Comparison of ENCODE assay signal across 8 mouse cellular contexts in the genomic region with DNA sequence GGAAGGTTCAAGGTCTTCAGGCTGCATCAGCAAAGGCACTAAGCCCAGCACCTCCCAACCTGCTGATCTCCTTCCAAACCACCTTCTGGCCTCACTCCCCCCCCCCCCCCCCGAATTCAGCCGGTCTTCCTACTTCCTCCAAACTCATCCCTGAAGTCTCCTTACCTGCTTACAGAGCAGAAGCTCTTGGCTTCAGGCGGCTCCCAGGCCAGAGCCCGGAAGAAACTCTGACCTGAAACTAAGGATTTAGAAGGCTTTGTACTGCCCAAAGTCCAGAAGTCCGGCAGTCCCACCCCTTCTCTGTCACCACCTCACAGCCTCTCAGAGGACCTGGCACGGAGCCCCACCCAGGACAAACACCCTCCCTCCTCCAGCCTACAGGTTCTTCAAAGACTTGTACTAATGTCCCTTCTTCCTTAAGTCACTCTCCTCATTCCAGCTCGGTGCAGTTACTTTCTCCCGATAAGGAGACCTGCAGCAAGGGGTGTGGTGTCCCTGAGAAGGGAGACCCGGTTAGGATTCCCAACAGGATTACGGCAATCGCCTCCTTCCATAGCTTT. TPM values are rescaled to one million over a fixed set of nuclear protein-coding genes. Genes with fewer than 3 reads are reported as not detected.
A peak's percentile ranks its signal among the peaks of the same experiment; 100 is the strongest.
DNase-seq lines count a peak whose midpoint lies in the region; ATAC-seq and TF ChIP-seq lines count a peak whose summit lies in the region.

No protein-coding gene starts in this region.

- no peaks in the 10 kb centered on the region for H3K9me3 ChIP-seq in forebrain, embryonic 16.5 days (ENCODE audit: control insufficient read depth, low read length)
- H3K9me3 ChIP-seq in stomach, embryonic 15.5 days: no peaks in the 10 kb centered on the region

- no peak for TF ChIP-seq CTCF in bone marrow, adult 2 months (IDR thresholded peaks at IDR 0.05; ENCODE audit: control insufficient read depth, insufficient read depth, low read length)
- TF ChIP-seq CTCF in lung, adult 2 months (IDR thresholded peaks at IDR 0.05; ENCODE audit: insufficient read depth, low read length): no peak

- H3K27me3 ChIP-seq in forebrain, embryonic 16.5 days (replicated peaks; ENCODE audit: control insufficient read depth, insufficient read depth, low read length): no peaks in the 10 kb centered on the region
- no peaks in the 10 kb centered on the region for H3K27me3 ChIP-seq in stomach, embryonic 15.5 days (replicated peaks)

- H3K36me3 ChIP-seq in forebrain, embryonic 16.5 days (ENCODE audit: control insufficient read depth, insufficient read depth): peaks cover 12% of the 10 kb centered on the region
- peaks cover 13% of the 10 kb centered on the region for H3K36me3 ChIP-seq in stomach, embryonic 15.5 days

- H3K4me1 ChIP-seq in bone marrow, adult 2 months (ENCODE audit: control insufficient read depth, insufficient read depth, low read length): no peaks in the 10 kb centered on the region; the same call in 1 of the 2 replicates
- H3K4me1 ChIP-seq in forebrain, embryonic 16.5 days (replicated peaks; ENCODE audit: control insufficient read depth, insufficient read depth, low read length): peaks cover 24% of the 10 kb centered on the region
- H3K4me1 ChIP-seq in lung, adult 2 months (ENCODE audit: control insufficient read depth, insufficient read depth, low read length): peaks cover 11% of the 10 kb centered on the region
- H3K4me1 ChIP-seq in stomach, embryonic 15.5 days: peaks cover 29% of the 10 kb centered on the region

- DNase-seq in gastrocnemius, adult 18-20 months (ENCODE audit: low spot score): peak; percentile 30
- DNase-seq in gastrocnemius, postnatal 4 days (ENCODE audit: low spot score in 2 of 2): no peak
- DNase-seq in kidney, adult 18-20 months: peak; percentile 87
- peak; percentile 75 for DNase-seq in lung, adult 2 months
- no peak for DNase-seq in retina, embryonic 14.5 days (ENCODE audit: low spot score)

- peak overlapping the region; percentile 99 for H3K4me3 ChIP-seq in bone marrow, adult 2 months (replicated peaks; ENCODE audit: control insufficient read depth, low read depth, low read length)
- peak overlapping the region; percentile 69 for H3K4me3 ChIP-seq in forebrain, embryonic 16.5 days (replicated peaks; ENCODE audit: low read length)
- peak overlapping the region; percentile 90 for H3K4me3 ChIP-seq in lung, adult 2 months (replicated peaks; ENCODE audit: extremely low read depth, low read depth, low read length)
- peak overlapping the region; percentile 80 for H3K4me3 ChIP-seq in stomach, embryonic 15.5 days (replicated peaks)

- ATAC-seq in forebrain, embryonic 16.5 days: no peak
- ATAC-seq in stomach, embryonic 15.5 days (ENCODE audit: insufficient read depth, low FRiP score, low read depth): peak; percentile 45

- 10% methylated on average over 11 of the region's 11 CpGs for WGBS in bone marrow, adult 2 months
- WGBS in forebrain, embryonic 16.5 days: 9% methylated on average over 10 of the region's 11 CpGs
- 5% methylated on average over 11 of the region's 11 CpGs for WGBS in lung, adult 2 months
- 8% methylated on average over 11 of the region's 11 CpGs for WGBS in stomach, embryonic 15.5 days

- no peak for TF ChIP-seq POLR2A in bone marrow, adult 2 months (IDR thresholded peaks at IDR 0.05; ENCODE audit: borderline replicate concordance, control insufficient read depth, low read depth, low read length)
- peak; percentile 21; the same call in 1 of the 2 replicates for TF ChIP-seq POLR2A in lung, adult 2 months (IDR thresholded peaks at IDR 0.05; ENCODE audit: borderline replicate concordance, extremely low read depth, low read depth, low read length)

- H3K27ac ChIP-seq in bone marrow, adult 2 months (ENCODE audit: control insufficient read depth, insufficient read depth, low read depth, low read length, poor library complexity): peak overlapping the region; percentile 85
- H3K27ac ChIP-seq in forebrain, embryonic 16.5 days (ENCODE audit: low read length): no peak overlapping the region; the same call in 1 of the 2 replicates
- peak overlapping the region; percentile 88 for H3K27ac ChIP-seq in stomach, embryonic 15.5 days

- H3K9ac ChIP-seq in forebrain, embryonic 16.5 days (replicated peaks; ENCODE audit: low read depth, low read length): peak overlapping the region; percentile 74
- peak overlapping the region; percentile 46; the same call in 1 of the 2 replicates for H3K9ac ChIP-seq in stomach, embryonic 15.5 days

- H3K4me2 ChIP-seq in forebrain, embryonic 16.5 days (ENCODE audit: low read length): peak overlapping the region; percentile 94
- H3K4me2 ChIP-seq in stomach, embryonic 15.5 days: peak overlapping the region; percentile 90

RNA-seq across cellular contexts. Expression of a gene that starts 0.8 kb away (rescaled TPM):
- 10 to 100 TPM; 12.6 to 13.4 TPM for total RNA-seq in gastrocnemius, adult 18-20 months (2021)
- 10 to 100 TPM; 21.6 to 24.1 TPM for total RNA-seq in gastrocnemius, postnatal 4 days (2021)
- 6.6 and 11.9 TPM in 2 replicates for polyA plus RNA-seq in bone marrow, adult 2 months (2011; ENCODE audit: insufficient read depth, insufficient read length, low replicate concordance, missing spikeins)
- polyA plus RNA-seq in forebrain, embryonic 16.5 days (2015; fragmentation: Nextera tagmentation; extraction: Ambion mirVana): 42.8 and 43.9 TPM in 2 replicates
- 22.6 and 24.1 TPM in 2 replicates for polyA plus RNA-seq in lung, adult 2 months (2012; rRNA removed)
- polyA plus RNA-seq in stomach, embryonic 15.5 days (2015; fragmentation: Nextera tagmentation; extraction: Ambion mirVana): 38.4 and 41.4 TPM in 2 replicates

RNA-seq across cellular contexts. Expression of a gene that starts 1.0 kb away (rescaled TPM):
- 100 to 1,000 TPM; 104 TPM for total RNA-seq in gastrocnemius, adult 18-20 months (2021)
- total RNA-seq in gastrocnemius, postnatal 4 days (2021): 100 to 1,000 TPM; 104 to 107 TPM
- 49.3 and 50.2 TPM in 2 replicates for polyA plus RNA-seq in bone marrow, adult 2 months (2011; ENCODE audit: insufficient read depth, insufficient read length, low replicate concordance, missing spikeins)
- 66.1 and 74.9 TPM in 2 replicates for polyA plus RNA-seq in forebrain, embryonic 16.5 days (2015; fragmentation: Nextera tagmentation; extraction: Ambion mirVana)
- polyA plus RNA-seq in lung, adult 2 months (2012; rRNA removed): 52.1 and 61.5 TPM in 2 replicates
- 112 and 126 TPM in 2 replicates for polyA plus RNA-seq in stomach, embryonic 15.5 days (2015; fragmentation: Nextera tagmentation; extraction: Ambion mirVana)

RNA-seq across cellular contexts. Expression of a gene that starts 5.1 kb away (rescaled TPM):
- 1 to 10 TPM; 3.4 to 4.1 TPM for total RNA-seq in gastrocnemius, adult 18-20 months (2021)
- total RNA-seq in gastrocnemius, postnatal 4 days (2021): 100 to 1,000 TPM; 100 to 101 TPM
- polyA plus RNA-seq in bone marrow, adult 2 months (2011; ENCODE audit: insufficient read depth, insufficient read length, low replicate concordance, missing spikeins): 9.1 and 12.5 TPM in 2 replicates
- polyA plus RNA-seq in forebrain, embryonic 16.5 days (2015; fragmentation: Nextera tagmentation; extraction: Ambion mirVana): 38.8 and 42.8 TPM in 2 replicates
- polyA plus RNA-seq in lung, adult 2 months (2012; rRNA removed): 40.1 and 45.7 TPM in 2 replicates
- 42.9 and 49.5 TPM in 2 replicates for polyA plus RNA-seq in stomach, embryonic 15.5 days (2015; fragmentation: Nextera tagmentation; extraction: Ambion mirVana)

RNA-seq across cellular contexts. Expression of a gene that starts 15.7 kb away (rescaled TPM):
- total RNA-seq in gastrocnemius, adult 18-20 months (2021): under 1 TPM; 0.30 to 0.38 TPM
- 10 to 100 TPM; 46.2 to 50.0 TPM for total RNA-seq in gastrocnemius, postnatal 4 days (2021)
- polyA plus RNA-seq in bone marrow, adult 2 months (2011; ENCODE audit: insufficient read depth, insufficient read length, low replicate concordance, missing spikeins): 0.68 and 3.9 TPM in 2 replicates
- polyA plus RNA-seq in forebrain, embryonic 16.5 days (2015; fragmentation: Nextera tagmentation; extraction: Ambion mirVana): 33.9 and 36.5 TPM in 2 replicates
- polyA plus RNA-seq in lung, adult 2 months (2012; rRNA removed): 52.6 and 57.3 TPM in 2 replicates
- polyA plus RNA-seq in stomach, embryonic 15.5 days (2015; fragmentation: Nextera tagmentation; extraction: Ambion mirVana): 87.6 and 89.8 TPM in 2 replicates

RNA-seq across cellular contexts. Expression of a gene that starts 29.2 kb away (rescaled TPM):
- total RNA-seq in gastrocnemius, adult 18-20 months (2021): 10 to 100 TPM in 1 of 2 experiments, 1 to 10 TPM in 1; 8.4 to 11.8 TPM
- 10 to 100 TPM; 17.9 to 21.6 TPM for total RNA-seq in gastrocnemius, postnatal 4 days (2021)
- polyA plus RNA-seq in bone marrow, adult 2 months (2011; ENCODE audit: insufficient read depth, insufficient read length, low replicate concordance, missing spikeins): 10.3 and 23.3 TPM in 2 replicates
- polyA plus RNA-seq in forebrain, embryonic 16.5 days (2015; fragmentation: Nextera tagmentation; extraction: Ambion mirVana): 47.7 and 51.1 TPM in 2 replicates
- polyA plus RNA-seq in lung, adult 2 months (2012; rRNA removed): 27.3 and 30.8 TPM in 2 replicates
- 53.2 and 57.2 TPM in 2 replicates for polyA plus RNA-seq in stomach, embryonic 15.5 days (2015; fragmentation: Nextera tagmentation; extraction: Ambion mirVana)

Comparison
In these comparisons a context has a peak if more than half of its experiments do, and no peak if none do; other contexts are left out.
1. DNase-seq: peak in gastrocnemius, adult 18-20 months (single experiment), kidney, adult 18-20 months (single experiment) and lung, adult 2 months (single experiment); none in gastrocnemius, postnatal 4 days (0 of 2) and retina, embryonic 14.5 days (single experiment).
2. Peak in every context shown above with its lines, with median percentiles within 50 percentile points of each other: H3K4me3 ChIP-seq.